Mouse (Mus musculus): ENCODE measurements at regions not wholly inside any gene's neighbourhood (a gene's known extent, or its start where the extent isn't known, plus 50 kb on each side); places are given as distances from the start of the nearest gene placed in this dataset.
"Not testable (repeated sequence)": the region's sequence is repeated elsewhere in the genome, so short reads cannot be mapped to it uniquely, and the experiment has no call there.

GRCm38 (mm10) chr8:26594369-26594920 is 382.7 kb upstream of the Zfp703 start:
- intact Hi-C loops (cut with DNase I), result no loop called here

GRCm38 (mm10) chr8:26595431-26596018 is 381.6 kb upstream of the Zfp703 start:
- intact Hi-C loops (cut with DNase I), result no loop called here

GRCm38 (mm10) chr8:26596665-26597362 is 380.3 kb upstream of the Zfp703 start:
- intact Hi-C loops (cut with DNase I), result no loop called here

GRCm38 (mm10) chr8:26598520-26598919 is 378.6 kb upstream of the Zfp703 start:
- intact Hi-C loops (cut with DNase I), result no loop called here

GRCm38 (mm10) chr8:26600127-26600526 is 377.0 kb upstream of the Zfp703 start:
- intact Hi-C loops (cut with DNase I), result no loop called here

- intact Hi-C loops (cut with DNase I), result no loop called here
These were observed 369.1 kb upstream of the Zfp703 start for GRCm38 (mm10) chr8:26608001-26608400.

GRCm38 (mm10) chr8:26608588-26608987 is 368.5 kb upstream of the Zfp703 start:
- intact Hi-C loops (cut with DNase I), result no loop called here

- intact Hi-C loops (cut with DNase I), result no loop called here
These were observed 365.0 kb upstream of the Zfp703 start for GRCm38 (mm10) chr8:26612153-26612552.

GRCm38 (mm10) chr8:26622311-26623052 is 354.6 kb upstream of the Zfp703 start:
- intact Hi-C loops (cut with DNase I), result no loop called here

GRCm38 (mm10) chr8:26626186-26626585 is 350.9 kb upstream of the Zfp703 start:
- intact Hi-C loops (cut with DNase I), result no loop called here

GRCm38 (mm10) chr8:26626651-26627077 is 350.5 kb upstream of the Zfp703 start:
- intact Hi-C loops (cut with DNase I), result no loop called here

- intact Hi-C loops (cut with DNase I), result no loop called here
These were observed 349.8 kb upstream of the Zfp703 start for GRCm38 (mm10) chr8:26627191-26627891.

- intact Hi-C loops (cut with DNase I), result no loop called here
These were observed 346.6 kb upstream of the Zfp703 start for GRCm38 (mm10) chr8:26630544-26630943.

GRCm38 (mm10) chr8:26635701-26636100 is 341.4 kb upstream of the Zfp703 start:
- intact Hi-C loops (cut with DNase I), result no loop called here

- intact Hi-C loops (cut with DNase I), result not testable (repeated sequence)
These were observed 331.8 kb upstream of the Zfp703 start for GRCm38 (mm10) chr8:26645375-26645774.

GRCm38 (mm10) chr8:26650287-26650686 is 326.8 kb upstream of the Zfp703 start:
- intact Hi-C loops (cut with DNase I), result no loop called here

- intact Hi-C loops (cut with DNase I), result no loop called here
These were observed 321.2 kb upstream of the Zfp703 start for GRCm38 (mm10) chr8:26655897-26656296.

GRCm38 (mm10) chr8:26656310-26657075 is 320.6 kb upstream of the Zfp703 start:
- intact Hi-C loops (cut with DNase I), result no loop called here

- intact Hi-C loops (cut with DNase I), result no loop called here
These were observed 317.7 kb upstream of the Zfp703 start for GRCm38 (mm10) chr8:26659381-26659780.

- intact Hi-C loops (cut with DNase I), result no loop called here
These were observed 307.6 kb upstream of the Zfp703 start for GRCm38 (mm10) chr8:26669541-26669940.

Measured in adrenal gland (tissue).